Mouse (Mus musculus): ENCODE measurements around the gene Ccdc57. TPM values are rescaled to one million over a fixed set of nuclear protein-coding genes. Genes with fewer than 3 reads are reported as not detected.

Gene Ccdc57
- polyA plus RNA-seq, 2 experiments, result 1.3 to 1.4 TPM

GRCm38 (mm10) chr11:120901729-120902486 is 30.8 kb downstream of the Ccdc57 start:
- no peak overlapping the region for H3K4me3 ChIP-seq (ENCODE audit: insufficient read depth in 1 of 2, low read depth in 2 of 2, low read length in 2 of 2)
- H3K9me3 ChIP-seq (ENCODE audit: control insufficient read depth, low read length), result no peaks in the 10 kb centered on the region
- no peaks in the 10 kb centered on the region for H3K36me3 ChIP-seq (replicated peaks; ENCODE audit: control insufficient read depth, insufficient read depth, low read depth)
- 85% methylated on average over 21 of the region's 21 CpGs for WGBS (ENCODE audit: insufficient replicate concordance)
- peaks cover 27 to 42% of the 10 kb centered on the region in 2 experiments for H3K4me1 ChIP-seq (replicated peaks; ENCODE audit: control insufficient read depth in 2 of 2, insufficient read depth in 2 of 2, low read length in 1 of 2)
- H3K9ac ChIP-seq (replicated peaks), result peak overlapping the region; percentile 27; the same call in 1 of the 2 replicates
- ATAC-seq (ENCODE audit: insufficient read depth), result no peak
- H3K27ac ChIP-seq, result peak overlapping the region; percentile 93
- no peaks in the 10 kb centered on the region for H3K27me3 ChIP-seq (ENCODE audit: control insufficient read depth, insufficient read depth, low read length)
- no peak for DNase-seq (ENCODE audit: low read depth in 3 of 3, low spot score in 3 of 3)
- TF ChIP-seq CTCF (IDR thresholded peaks at IDR 0.05; ENCODE audit: low read depth), result no peak
- no peak for TF ChIP-seq EP300 (IDR thresholded peaks at IDR 0.05; ENCODE audit: low read depth)
- peak overlapping the region; percentile 3 for H3K4me2 ChIP-seq (ENCODE audit: low read depth)

- H3K27ac ChIP-seq, result peak overlapping the region; percentile 93
- H3K27me3 ChIP-seq (ENCODE audit: control insufficient read depth, insufficient read depth, low read length), result no peaks in the 10 kb centered on the region
- 56% methylated on average over 8 of the region's 8 CpGs for WGBS (ENCODE audit: insufficient replicate concordance)
- H3K4me1 ChIP-seq (replicated peaks; ENCODE audit: control insufficient read depth in 2 of 2, insufficient read depth in 2 of 2, low read length in 1 of 2), result peaks cover 32 to 45% of the 10 kb centered on the region in 2 experiments
- no peaks in the 10 kb centered on the region for H3K36me3 ChIP-seq (replicated peaks; ENCODE audit: control insufficient read depth, insufficient read depth, low read depth)
- ATAC-seq (ENCODE audit: insufficient read depth), result peak; percentile 88
- TF ChIP-seq CTCF (IDR thresholded peaks at IDR 0.05; ENCODE audit: low read depth), result 0 out of 2 replicates have a peak, but pooled peaks have one; percentile 4
- TF ChIP-seq EP300 (IDR thresholded peaks at IDR 0.05; ENCODE audit: low read depth), result peak; percentile 88
- peak overlapping the region; percentile 63 for H3K9ac ChIP-seq (replicated peaks)
- no peak overlapping the region; a peak in 1 of 4 replicates for H3K4me3 ChIP-seq (ENCODE audit: insufficient read depth in 1 of 2, low read depth in 2 of 2, low read length in 2 of 2)
- DNase-seq (ENCODE audit: low read depth in 3 of 3, low spot score in 3 of 3), result peak; percentile 65 to 75 (median 72)
- no peaks in the 10 kb centered on the region for H3K9me3 ChIP-seq (ENCODE audit: control insufficient read depth, low read length)
- peak overlapping the region; percentile 66 for H3K4me2 ChIP-seq (ENCODE audit: low read depth)
These were observed 32.1 kb downstream of the Ccdc57 start for GRCm38 (mm10) chr11:120900276-120901244.

GRCm38 (mm10) chr11:120898114-120898548 is 34.5 kb downstream of the Ccdc57 start:
- Histone ChIP-seq H3K4me3 (ENCODE audit: insufficient read depth in 1 of 2, low read depth in 2 of 2, low read length in 2 of 2) (no peak overlapping the region), H3K27me3 (ENCODE audit: control insufficient read depth, insufficient read depth, low read length) (no peaks in the 10 kb centered on the region), H3K4me1 (replicated peaks; ENCODE audit: control insufficient read depth in 2 of 2, insufficient read depth in 2 of 2, low read length in 1 of 2) (peaks cover 34 to 51% of the 10 kb centered on the region in 2 experiments), H3K27ac (no peak overlapping the region), H3K9me3 (ENCODE audit: control insufficient read depth, low read length) (no peaks in the 10 kb centered on the region), H3K9ac (replicated peaks) (no peak overlapping the region), H3K4me2 (ENCODE audit: low read depth) (no peak overlapping the region), H3K36me3 (replicated peaks; ENCODE audit: control insufficient read depth, insufficient read depth, low read depth) (no peaks in the 10 kb centered on the region)
- DNase-seq (ENCODE audit: low read depth in 3 of 3, low spot score in 3 of 3) (no peak), ATAC-seq (ENCODE audit: insufficient read depth) (no peak)
- TF ChIP-seq CTCF (IDR thresholded peaks at IDR 0.05; ENCODE audit: low read depth) (no peak), EP300 (IDR thresholded peaks at IDR 0.05; ENCODE audit: low read depth) (no peak)
- WGBS (ENCODE audit: insufficient replicate concordance), result 76% methylated on average over 6 of the region's 6 CpGs

GRCm38 (mm10) chr11:120895441-120895840 is 37.2 kb downstream of the Ccdc57 start:
- H3K36me3 ChIP-seq (replicated peaks; ENCODE audit: control insufficient read depth, insufficient read depth, low read depth), result no peaks in the 10 kb centered on the region
- no peaks in the 10 kb centered on the region for H3K9me3 ChIP-seq (ENCODE audit: control insufficient read depth, low read length)
- no peak for DNase-seq (ENCODE audit: low read depth in 3 of 3, low spot score in 3 of 3)
- TF ChIP-seq EP300 (IDR thresholded peaks at IDR 0.05; ENCODE audit: low read depth) (peak; percentile 69), CTCF (IDR thresholded peaks at IDR 0.05; ENCODE audit: low read depth) (no peak)
- WGBS (ENCODE audit: insufficient replicate concordance), result 29% methylated on average over 6 of the region's 6 CpGs
- H3K4me3 ChIP-seq (ENCODE audit: insufficient read depth in 1 of 2, low read depth in 2 of 2, low read length in 2 of 2), result no peak overlapping the region
- H3K27ac ChIP-seq, result peak overlapping the region; percentile 22; the same call in 1 of the 2 replicates
- H3K9ac ChIP-seq (replicated peaks), result peak overlapping the region; percentile 27; the same call in 1 of the 2 replicates
- ATAC-seq (ENCODE audit: insufficient read depth), result peak; percentile 79
- H3K27me3 ChIP-seq (ENCODE audit: control insufficient read depth, insufficient read depth, low read length), result no peaks in the 10 kb centered on the region
- peaks cover 11 to 29% of the 10 kb centered on the region in 2 experiments for H3K4me1 ChIP-seq (replicated peaks; ENCODE audit: control insufficient read depth in 2 of 2, insufficient read depth in 2 of 2, low read length in 1 of 2)
- H3K4me2 ChIP-seq (ENCODE audit: low read depth), result 0 out of 2 replicates have a peak overlapping the region, but pooled peaks have one; percentile 8
